Mouse (Mus musculus) C2C12 (cell line): ENCODE data around the gene Resp18. TPM values are rescaled to one million over a fixed set of nuclear protein-coding genes. Genes with fewer than 3 reads are reported as not detected.
A peak's percentile ranks its signal among the peaks of the same experiment; 100 is the strongest.

Experiments
- H3K27me3 ChIP-seq: one replicate; pipeline ENCODE4 v1.6.1; 2011; ENCODE audit not compliant: control insufficient read depth, insufficient read depth, insufficient read length
- H3K36me3 ChIP-seq: one replicate; pipeline ENCODE4 v1.6.1; 2011; ENCODE audit not compliant: control insufficient read depth, insufficient read depth
- H3K4me3 ChIP-seq: one replicate; pipeline ENCODE4 v1.5.1; 2011; ENCODE audit warnings: mild to moderate bottlenecking, control low read depth; ENCODE audit not compliant: poor library complexity, insufficient read depth, severe bottlenecking
- H3K79me2 ChIP-seq: one replicate; pipeline ENCODE4 v1.6.1; 2011; ENCODE audit not compliant: control insufficient read depth, insufficient read depth
- H3K79me3 ChIP-seq: one replicate; pipeline ENCODE4 v1.6.1; 2011; ENCODE audit warnings: low read depth, control low read depth
- H3ac ChIP-seq: one replicate; pipeline ENCODE3; 2011; ENCODE audit warnings: low read depth; ENCODE audit not compliant: control insufficient read depth, insufficient read length
- CEBPB ChIP-seq: IDR thresholded peaks from one replicate; pipeline ENCODE4 v1.6.1; 2011; ENCODE audit warnings: low read depth, mild to moderate bottlenecking, control low read depth, moderate library complexity
- CTCF ChIP-seq: IDR thresholded peaks from one replicate; pipeline ENCODE4 v1.5.1; 2011; ENCODE audit not compliant: control insufficient read depth, insufficient read depth, insufficient read length
- FOSL1 ChIP-seq: IDR thresholded peaks from one replicate; pipeline ENCODE4 v1.8.0; 2011; ENCODE audit warnings: mild to moderate bottlenecking, low read length; ENCODE audit not compliant: poor library complexity, insufficient read depth, severe bottlenecking
- MAX ChIP-seq: IDR thresholded peaks from one replicate; pipeline ENCODE4 v1.6.1; 2011; ENCODE audit warnings: mild to moderate bottlenecking, control low read depth
- MYOD1 ChIP-seq: IDR thresholded peaks from one replicate; pipeline ENCODE4 v1.6.1; 2011; ENCODE audit warnings: low read depth; ENCODE audit not compliant: control insufficient read depth, insufficient read length
- MYOG ChIP-seq: IDR thresholded peaks from one replicate; pipeline ENCODE4 v1.6.1; 2011; ENCODE audit not compliant: control insufficient read depth, insufficient read length; ENCODE audit errors: extremely low read depth
- USF1 ChIP-seq: IDR thresholded peaks from one replicate; pipeline ENCODE4 v1.6.1; 2011; ENCODE audit warnings: low read depth, mild to moderate bottlenecking, control low read depth, moderate library complexity
- polyA plus RNA-seq: library from polyadenylated mRNA; unstranded; fragments of >200 nt; fragmentation: generic; extraction: Trizol; gene quantifications from one replicate; pipeline ENCODE4 v1.2.1, GENCODE M21; 2012; ENCODE audit warnings: missing spikeins

The Resp18 gene
- polyA plus RNA-seq, 1 experiment = not detected

- Histone ChIP-seq H3K79me3 (no peaks in the 10 kb centered on the region), H3K4me3 (no peak overlapping the region), H3K79me2 (no peaks in the 10 kb centered on the region), H3K36me3 (no peaks in the 10 kb centered on the region), H3K27me3 (no peaks in the 10 kb centered on the region), H3ac (no peak overlapping the region)
- TF ChIP-seq MYOD1 (no peak), MYOG (no peak), FOSL1 (no peak), CTCF (no peak)
Observed at GRCm38 (mm10) chr1:75253029-75253428, 25.2 kb downstream of the Resp18 start.

- Histone ChIP-seq H3K4me3 (no peak overlapping the region), H3K27me3 (no peaks in the 10 kb centered on the region), H3K36me3 (no peaks in the 10 kb centered on the region), H3ac (no peak overlapping the region), H3K79me3 (no peaks in the 10 kb centered on the region), H3K79me2 (no peaks in the 10 kb centered on the region)
- TF ChIP-seq CTCF (no peak), MYOG (no peak), MAX (no peak), USF1 (no peak), FOSL1 (no peak), CEBPB (no peak), MYOD1 (no peak)
Observed at GRCm38 (mm10) chr1:75252308-75252707, 25.9 kb downstream of the Resp18 start.

GRCm38 (mm10) chr1:75251112-75251970 is 26.9 kb downstream of the Resp18 start:
- H3K79me2 ChIP-seq = no peaks in the 10 kb centered on the region
- no peaks in the 10 kb centered on the region for H3K36me3 ChIP-seq
- H3K79me3 ChIP-seq = no peaks in the 10 kb centered on the region
- no peaks in the 10 kb centered on the region for H3K27me3 ChIP-seq
- H3K4me3 ChIP-seq = no peak overlapping the region
- H3ac ChIP-seq = no peak overlapping the region
- TF ChIP-seq CTCF (peak; percentile 88), MYOG (no peak), USF1 (no peak), MYOD1 (peak; percentile 22)

- Histone ChIP-seq H3K4me3 (no peak overlapping the region), H3K27me3 (no peaks in the 10 kb centered on the region), H3K79me3 (no peaks in the 10 kb centered on the region), H3K79me2 (no peaks in the 10 kb centered on the region), H3ac (no peak overlapping the region), H3K36me3 (no peaks in the 10 kb centered on the region)
- no peak for TF ChIP-seq CTCF
- no peak for TF ChIP-seq MAX
- no peak for TF ChIP-seq CEBPB
- no peak for TF ChIP-seq MYOG
- no peak for TF ChIP-seq MYOD1
- TF ChIP-seq USF1 = no peak
- no peak for TF ChIP-seq FOSL1
Observed at GRCm38 (mm10) chr1:75250498-75250897, 27.7 kb downstream of the Resp18 start.

GRCm38 (mm10) chr1:75248041-75248772 is 30.0 kb downstream of the Resp18 start:
- no peaks in the 10 kb centered on the region for H3K27me3 ChIP-seq

More at GRCm38 (mm10) chr1:75248041-75248772, 30.0 kb downstream of the Resp18 start:
- Histone ChIP-seq H3K4me3 (no peak overlapping the region), H3K79me2 (no peaks in the 10 kb centered on the region), H3K79me3 (no peaks in the 10 kb centered on the region), H3K36me3 (no peaks in the 10 kb centered on the region), H3ac (peak overlapping the region; percentile 42)
- TF ChIP-seq FOSL1 (peak; percentile 73), MYOG (no peak), CTCF (no peak), MAX (peak; percentile 37), MYOD1 (peak; percentile 44), USF1 (no peak), CEBPB (no peak)
